Mouse (Mus musculus): Measurements from ENCODE around the gene Vsx2. TPM values are rescaled to one million over a fixed set of nuclear protein-coding genes. Genes with fewer than 3 reads are reported as not detected.

The Vsx2 gene
- total and polyA plus RNA-seq, 2 experiments from 2014 or later: not detected

- Histone ChIP-seq H3K9ac (replicated peaks; ENCODE audit: low read depth, low read length) (no peak overlapping the region), H3K27ac (ENCODE audit: low read depth) (no peak overlapping the region), H3K4me1 (ENCODE audit: control insufficient read depth, insufficient read depth) (no peaks in the 10 kb centered on the region), H3K4me3 (ENCODE audit: low read depth, low read length) (no peak overlapping the region), H3K36me3 (replicated peaks; ENCODE audit: control insufficient read depth, insufficient read depth, low read length) (no peaks in the 10 kb centered on the region), H3K27me3 (ENCODE audit: control insufficient read depth, insufficient read depth, low read length) (no peaks in the 10 kb centered on the region), H3K9me3 (replicated peaks; ENCODE audit: control insufficient read depth, low read length) (no peaks in the 10 kb centered on the region), H3K4me2 (ENCODE audit: low read depth, low read length) (no peak overlapping the region)
- WGBS: 6% methylated on average over 12 of the region's 12 CpGs
- TF ChIP-seq EP300 (IDR thresholded peaks at IDR 0.05; ENCODE audit: low read depth): no peak
- TF ChIP-seq CTCF (IDR thresholded peaks at IDR 0.05; ENCODE audit: low read depth): peak; percentile 86
- peak; percentile 67 for DNase-seq (ENCODE audit: low spot score)
- ATAC-seq (ENCODE audit: insufficient read depth, low read depth): peak; percentile 69
These were observed 23.5 kb upstream of the Vsx2 start for GRCm38 (mm10) chr12:84546028-84546427.

GRCm38 (mm10) chr12:84546577-84547085, 22.9 kb upstream of the Vsx2 start:
- DNase-seq (ENCODE audit: low spot score): no peak
- Histone ChIP-seq H3K4me1 (ENCODE audit: control insufficient read depth, insufficient read depth) (no peaks in the 10 kb centered on the region), H3K4me3 (ENCODE audit: low read depth, low read length) (no peak overlapping the region), H3K4me2 (ENCODE audit: low read depth, low read length) (no peak overlapping the region), H3K9ac (replicated peaks; ENCODE audit: low read depth, low read length) (no peak overlapping the region), H3K9me3 (replicated peaks; ENCODE audit: control insufficient read depth, low read length) (no peaks in the 10 kb centered on the region), H3K36me3 (replicated peaks; ENCODE audit: control insufficient read depth, insufficient read depth, low read length) (no peaks in the 10 kb centered on the region), H3K27me3 (ENCODE audit: control insufficient read depth, insufficient read depth, low read length) (no peaks in the 10 kb centered on the region), H3K27ac (ENCODE audit: low read depth) (no peak overlapping the region)
- 57% methylated on average over 2 of the region's 2 CpGs for WGBS
- ATAC-seq (ENCODE audit: insufficient read depth, low read depth): no peak
- TF ChIP-seq CTCF (IDR thresholded peaks at IDR 0.05; ENCODE audit: low read depth): no peak

GRCm38 (mm10) chr12:84548251-84548650, 21.3 kb upstream of the Vsx2 start:
- no peaks in the 10 kb centered on the region for H3K36me3 ChIP-seq (replicated peaks; ENCODE audit: control insufficient read depth, insufficient read depth, low read length)
- ATAC-seq (ENCODE audit: insufficient read depth, low read depth) (no peak), DNase-seq (ENCODE audit: low spot score) (no peak)
- no peak for TF ChIP-seq EP300 (IDR thresholded peaks at IDR 0.05; ENCODE audit: low read depth)
- no peak for TF ChIP-seq CTCF (IDR thresholded peaks at IDR 0.05; ENCODE audit: low read depth)
- no peak overlapping the region for H3K4me3 ChIP-seq (ENCODE audit: low read depth, low read length)
- no peaks in the 10 kb centered on the region for H3K9me3 ChIP-seq (replicated peaks; ENCODE audit: control insufficient read depth, low read length)
- no peaks in the 10 kb centered on the region for H3K4me1 ChIP-seq (ENCODE audit: control insufficient read depth, insufficient read depth)
- WGBS: 53% methylated on average over 8 of the region's 8 CpGs
- H3K27me3 ChIP-seq (ENCODE audit: control insufficient read depth, insufficient read depth, low read length): no peaks in the 10 kb centered on the region
- H3K27ac ChIP-seq (ENCODE audit: low read depth): no peak overlapping the region
- no peak overlapping the region for H3K9ac ChIP-seq (replicated peaks; ENCODE audit: low read depth, low read length)
- H3K4me2 ChIP-seq (ENCODE audit: low read depth, low read length): no peak overlapping the region

- H3K27me3 ChIP-seq (ENCODE audit: control insufficient read depth, insufficient read depth, low read length): no peaks in the 10 kb centered on the region
- WGBS: 51% methylated on average over 8 of the region's 8 CpGs
- no peak overlapping the region for H3K9ac ChIP-seq (replicated peaks; ENCODE audit: low read depth, low read length)
- H3K4me1 ChIP-seq (ENCODE audit: control insufficient read depth, insufficient read depth): no peaks in the 10 kb centered on the region
- no peaks in the 10 kb centered on the region for H3K36me3 ChIP-seq (replicated peaks; ENCODE audit: control insufficient read depth, insufficient read depth, low read length)
- no peak for TF ChIP-seq CTCF (IDR thresholded peaks at IDR 0.05; ENCODE audit: low read depth)
- no peak for TF ChIP-seq EP300 (IDR thresholded peaks at IDR 0.05; ENCODE audit: low read depth)
- DNase-seq (ENCODE audit: low spot score): no peak
- H3K4me2 ChIP-seq (ENCODE audit: low read depth, low read length): no peak overlapping the region
- ATAC-seq (ENCODE audit: insufficient read depth, low read depth): no peak
- no peak overlapping the region for H3K27ac ChIP-seq (ENCODE audit: low read depth)
- no peak overlapping the region for H3K4me3 ChIP-seq (ENCODE audit: low read depth, low read length)
- H3K9me3 ChIP-seq (replicated peaks; ENCODE audit: control insufficient read depth, low read length): 0 out of 2 replicates have a peak, but pooled peaks cover 3% of the 10 kb centered on the region
These were observed 14.3 kb upstream of the Vsx2 start for GRCm38 (mm10) chr12:84555218-84555617.

- 45% methylated on average over 4 of the region's 4 CpGs for WGBS
- Histone ChIP-seq H3K4me3 (ENCODE audit: low read depth, low read length) (no peak overlapping the region), H3K4me1 (ENCODE audit: control insufficient read depth, insufficient read depth) (no peaks in the 10 kb centered on the region), H3K9ac (replicated peaks; ENCODE audit: low read depth, low read length) (no peak overlapping the region), H3K9me3 (replicated peaks; ENCODE audit: control insufficient read depth, low read length) (0 out of 2 replicates have a peak, but pooled peaks cover 3% of the 10 kb centered on the region), H3K4me2 (ENCODE audit: low read depth, low read length) (no peak overlapping the region), H3K36me3 (replicated peaks; ENCODE audit: control insufficient read depth, insufficient read depth, low read length) (no peaks in the 10 kb centered on the region), H3K27ac (ENCODE audit: low read depth) (no peak overlapping the region), H3K27me3 (ENCODE audit: control insufficient read depth, insufficient read depth, low read length) (peaks cover 14% of the 10 kb centered on the region)
- DNase-seq (ENCODE audit: low spot score) (no peak), ATAC-seq (ENCODE audit: insufficient read depth, low read depth) (no peak)
- TF ChIP-seq CTCF (IDR thresholded peaks at IDR 0.05; ENCODE audit: low read depth): no peak
- TF ChIP-seq EP300 (IDR thresholded peaks at IDR 0.05; ENCODE audit: low read depth): no peak
These were observed 7.0 kb upstream of the Vsx2 start for GRCm38 (mm10) chr12:84562558-84562957.

- no peak overlapping the region for H3K4me3 ChIP-seq (ENCODE audit: low read depth, low read length)
- no peaks in the 10 kb centered on the region for H3K9me3 ChIP-seq (replicated peaks; ENCODE audit: control insufficient read depth, low read length)
- H3K9ac ChIP-seq (replicated peaks; ENCODE audit: low read depth, low read length): no peak overlapping the region
- no peaks in the 10 kb centered on the region for H3K36me3 ChIP-seq (replicated peaks; ENCODE audit: control insufficient read depth, insufficient read depth, low read length)
- ATAC-seq (ENCODE audit: insufficient read depth, low read depth) (no peak), DNase-seq (ENCODE audit: low spot score) (no peak)
- TF ChIP-seq CTCF (IDR thresholded peaks at IDR 0.05; ENCODE audit: low read depth) (no peak), EP300 (IDR thresholded peaks at IDR 0.05; ENCODE audit: low read depth) (no peak)
- 77% methylated on average over 6 of the region's 6 CpGs for WGBS
- H3K27me3 ChIP-seq (ENCODE audit: control insufficient read depth, insufficient read depth, low read length): peaks cover 63% of the 10 kb centered on the region
- no peak overlapping the region for H3K4me2 ChIP-seq (ENCODE audit: low read depth, low read length)
- no peak overlapping the region for H3K27ac ChIP-seq (ENCODE audit: low read depth)
- no peaks in the 10 kb centered on the region for H3K4me1 ChIP-seq (ENCODE audit: control insufficient read depth, insufficient read depth)
These were observed 2.0 kb upstream of the Vsx2 start for GRCm38 (mm10) chr12:84567576-84567975.
